Mouse (Mus musculus) lung, embryonic 16.5 days (tissue): Measurements from ENCODE around the gene Fmn2. TPM values are rescaled to one million over a fixed set of nuclear protein-coding genes. Genes with fewer than 3 reads are reported as not detected.

ENCODE experiments used
- ATAC-seq: fragments of 200-750 bp; cut with Nextera tagmentation; 2 replicates; pipeline ENCODE4 v1.8.0; 2017; ENCODE audit warnings: low read depth, mild to moderate bottlenecking, moderate library complexity
- H3K27ac ChIP-seq: fragments of 300-500 bp; sonication (generic); 2 replicates; pipeline ENCODE4 v1.5.1; 2014; ENCODE audit warnings: mild to moderate bottlenecking, control low read depth, low read length
- H3K27me3 ChIP-seq: fragments of 300-500 bp; sonication (generic); 2 replicates; pipeline ENCODE4 v1.6.1; 2014; ENCODE audit warnings: low read depth, low read length, mixed read lengths; ENCODE audit not compliant: control insufficient read depth, insufficient read depth
- H3K36me3 ChIP-seq: fragments of 300-500 bp; sonication (generic); 2 replicates; pipeline ENCODE4 v1.6.1; 2014; ENCODE audit warnings: low read length; ENCODE audit not compliant: control insufficient read depth, insufficient read depth
- H3K4me1 ChIP-seq: fragments of 300-500 bp; sonication (generic); replicated peaks from 2 replicates; pipeline ENCODE4 v1.6.1; 2014; ENCODE audit warnings: low read length, mixed read lengths; ENCODE audit not compliant: control insufficient read depth, insufficient read depth
- H3K4me2 ChIP-seq: fragments of 300-500 bp; sonication (generic); 2 replicates; pipeline ENCODE4 v1.6.1; 2014; ENCODE audit warnings: low read depth, low read length, control low read depth
- H3K4me3 ChIP-seq: fragments of 300-500 bp; sonication (generic); 2 replicates; pipeline ENCODE4 v1.5.1; 2014; ENCODE audit warnings: mild to moderate bottlenecking, low read length, control low read depth
- H3K9ac ChIP-seq: fragments of 300-500 bp; sonication (generic); 2 replicates; pipeline ENCODE4 v1.6.1; 2014; ENCODE audit warnings: low read length, control low read depth
- H3K9me3 ChIP-seq: fragments of 300-500 bp; sonication (generic); 2 replicates; pipeline ENCODE4 v1.6.1; 2016; ENCODE audit warnings: low read length; ENCODE audit not compliant: control insufficient read depth
- WGBS: fragments of 180-500 bp; shearing (Covaris S2); extraction: QIAGEN DNeasy Blood & Tissue Kit; methylation state at CpG from one replicate; pipeline ENCODE4 v1.1.7; 2014; 5-methylcytosine and 5-hydroxymethylcytosine counted together
- polyA plus RNA-seq: library from polyadenylated mRNA; unstranded; fragments of >200 nt; fragmentation: Nextera tagmentation; extraction: Ambion mirVana; gene quantifications from 2 replicates; pipeline ENCODE4 v1.2.1, GENCODE M21; 2015

Fmn2 gene
- polyA plus RNA-seq, 1 experiment from 2014 or later = 0.19 TPM

DNA sequence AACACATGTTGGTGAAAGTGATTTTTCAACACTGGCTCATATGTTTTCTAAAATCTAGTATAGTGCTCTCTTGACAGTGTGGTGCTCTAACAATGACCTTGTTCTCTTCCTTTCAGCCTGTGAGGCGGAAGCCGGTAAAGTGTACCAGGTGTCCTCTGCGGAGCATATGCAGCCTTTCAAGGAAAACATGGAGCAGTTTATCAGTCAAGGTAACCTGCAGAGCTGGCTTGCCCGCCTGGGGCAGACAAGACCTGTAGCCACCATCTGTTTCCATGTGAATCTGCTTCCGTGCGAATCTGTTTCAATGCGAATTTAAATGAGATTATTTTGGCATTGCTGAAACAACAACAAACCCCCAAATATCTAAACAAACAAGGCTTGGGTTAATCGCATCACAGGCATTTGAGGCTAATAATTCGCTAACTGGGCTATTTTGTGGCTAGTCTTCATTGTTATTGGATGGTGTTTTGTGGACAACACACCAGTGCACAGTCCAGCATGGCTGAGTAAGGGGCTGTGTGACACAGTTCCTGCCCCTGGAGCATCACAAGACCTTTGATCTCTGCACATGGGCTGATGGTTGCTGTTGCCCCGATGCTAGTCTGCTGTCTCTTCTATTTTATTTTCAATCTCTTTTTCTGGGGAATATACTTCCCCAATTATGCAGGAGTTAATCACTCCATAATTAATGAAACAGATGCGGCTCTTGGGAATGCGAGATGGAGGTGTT, 218.3 kb downstream of the Fmn2 start:
- 91% methylated on average over 12 of the region's 12 CpGs for WGBS
- Histone ChIP-seq H3K4me1 (no peaks in the 10 kb centered on the region), H3K4me3 (no peak overlapping the region), H3K9me3 (no peaks in the 10 kb centered on the region), H3K4me2 (no peak overlapping the region), H3K9ac (no peak overlapping the region), H3K36me3 (no peaks in the 10 kb centered on the region), H3K27ac (no peak overlapping the region), H3K27me3 (no peaks in the 10 kb centered on the region)
- no peak for ATAC-seq

DNA sequence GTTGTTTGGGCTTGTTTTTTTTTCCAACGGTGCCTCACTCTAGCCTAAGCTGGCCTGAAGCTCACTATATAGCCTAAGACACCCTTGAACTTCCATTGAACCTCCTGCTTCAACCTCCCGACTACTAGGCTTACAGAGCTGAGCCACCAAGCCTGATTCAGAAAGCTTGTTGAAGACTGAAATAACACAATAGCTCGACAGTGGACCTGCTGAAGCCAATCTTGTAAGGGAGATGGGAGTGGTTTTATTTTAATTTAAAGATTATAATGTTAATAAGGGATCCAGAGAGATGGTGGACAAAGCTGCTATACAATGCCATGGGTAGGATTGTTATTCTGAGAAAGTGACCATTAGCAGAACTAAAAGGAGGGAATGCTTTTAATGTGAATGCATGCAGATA, 227.1 kb downstream of the Fmn2 start:
- Histone ChIP-seq H3K4me2 (no peak overlapping the region), H3K27me3 (no peaks in the 10 kb centered on the region), H3K9me3 (no peaks in the 10 kb centered on the region), H3K9ac (no peak overlapping the region), H3K27ac (no peak overlapping the region), H3K36me3 (no peaks in the 10 kb centered on the region), H3K4me1 (no peaks in the 10 kb centered on the region), H3K4me3 (no peak overlapping the region)
- no peak for ATAC-seq
- WGBS = 73% methylated on average over 3 of the region's 3 CpGs

DNA sequence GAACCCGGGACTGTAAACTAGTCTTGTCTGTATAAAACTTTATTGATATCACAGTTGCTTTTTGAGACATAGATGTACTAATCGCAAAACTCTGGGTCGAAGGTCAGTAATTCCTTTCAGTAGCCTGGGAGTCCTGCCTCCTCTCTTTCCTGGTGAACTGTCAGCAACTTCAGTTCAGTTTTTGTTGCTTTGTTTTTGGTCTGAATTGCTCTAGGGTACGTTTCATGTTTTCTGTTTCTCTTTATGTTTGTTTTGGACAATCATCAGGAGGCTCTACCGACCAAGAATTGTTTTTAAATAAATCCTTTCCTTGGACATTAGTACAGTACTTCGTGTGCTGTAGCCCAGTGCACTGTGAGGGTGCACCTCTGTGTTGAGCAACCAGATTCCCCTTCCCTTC, 231.1 kb downstream of the Fmn2 start:
- Histone ChIP-seq H3K27ac (no peak overlapping the region), H3K36me3 (no peaks in the 10 kb centered on the region), H3K27me3 (no peaks in the 10 kb centered on the region), H3K9me3 (no peaks in the 10 kb centered on the region), H3K4me3 (no peak overlapping the region), H3K9ac (no peak overlapping the region), H3K4me1 (no peaks in the 10 kb centered on the region), H3K4me2 (no peak overlapping the region)
- WGBS = 66% methylated on average over 6 of the region's 6 CpGs
- no peak for ATAC-seq

DNA sequence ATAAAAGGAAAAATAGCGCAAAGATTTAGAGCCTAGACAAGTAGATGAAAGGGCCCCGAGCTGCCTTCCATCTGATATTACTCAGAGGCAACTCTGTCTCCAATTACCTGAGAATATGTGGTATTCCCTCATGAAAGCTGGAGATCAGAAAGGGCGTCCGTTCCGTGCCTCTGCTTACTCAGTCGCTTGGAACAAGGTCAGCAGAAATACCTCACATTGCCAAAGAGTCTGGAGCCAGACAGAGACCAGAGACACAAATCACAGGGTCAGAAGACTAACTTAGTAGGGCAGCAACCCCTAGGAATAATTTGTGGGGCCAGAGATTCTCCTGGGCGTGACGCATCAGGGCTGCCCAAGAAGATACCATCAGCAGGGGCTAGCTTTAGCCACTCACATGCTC, 237.3 kb downstream of the Fmn2 start:
- Histone ChIP-seq H3K4me1 (no peaks in the 10 kb centered on the region), H3K27ac (no peak overlapping the region), H3K9ac (no peak overlapping the region), H3K36me3 (no peaks in the 10 kb centered on the region), H3K9me3 (no peaks in the 10 kb centered on the region), H3K4me2 (no peak overlapping the region), H3K27me3 (no peaks in the 10 kb centered on the region), H3K4me3 (no peak overlapping the region)
- WGBS = 78% methylated on average over 8 of the region's 8 CpGs
- ATAC-seq = no peak

DNA sequence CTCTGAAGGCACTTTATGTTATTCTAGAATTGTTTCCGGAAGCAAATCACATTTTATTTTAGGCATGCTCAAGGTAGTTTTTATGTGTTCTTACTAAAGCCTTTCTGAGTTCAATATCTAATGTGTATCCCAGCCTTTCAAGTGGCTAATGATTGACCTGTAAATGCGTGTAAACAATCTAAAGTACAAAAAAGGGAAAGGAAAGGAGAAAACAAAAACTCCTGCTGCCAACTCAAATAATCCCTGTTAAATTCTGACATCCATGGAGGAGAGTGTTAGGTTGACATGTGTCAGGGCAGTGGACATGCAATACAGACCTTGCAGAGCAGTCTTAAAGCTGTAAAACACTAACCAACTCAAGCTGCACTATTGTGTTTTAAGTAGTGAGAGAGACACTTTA, 241.0 kb downstream of the Fmn2 start:
- Histone ChIP-seq H3K27me3 (no peaks in the 10 kb centered on the region), H3K4me1 (no peaks in the 10 kb centered on the region), H3K4me3 (no peak overlapping the region), H3K9ac (no peak overlapping the region), H3K9me3 (no peaks in the 10 kb centered on the region), H3K4me2 (no peak overlapping the region), H3K36me3 (no peaks in the 10 kb centered on the region), H3K27ac (no peak overlapping the region)
- WGBS = 63% methylated on average over 2 of the region's 2 CpGs
- ATAC-seq = no peak

DNA sequence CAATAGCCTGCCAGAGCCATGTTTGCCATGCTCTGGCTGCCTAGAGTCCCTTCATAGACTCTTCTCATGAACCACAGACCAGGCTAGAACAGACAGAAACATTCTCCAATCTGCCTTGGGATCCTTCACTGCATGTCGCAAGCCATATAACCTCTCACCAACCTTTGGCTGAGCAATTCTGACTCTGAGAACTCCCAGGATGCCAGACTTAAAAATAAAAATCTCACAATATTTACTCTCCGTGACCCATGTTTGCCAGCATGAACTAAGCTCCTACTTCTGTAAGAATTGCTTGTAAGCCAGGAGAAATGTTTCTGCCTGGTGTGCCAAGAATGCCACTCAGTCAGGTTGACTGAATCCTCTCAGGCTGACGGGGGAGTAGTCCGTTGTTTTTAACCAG, 246.9 kb downstream of the Fmn2 start:
- ATAC-seq = no peak
- WGBS = 64% methylated on average over 4 of the region's 4 CpGs

DNA sequence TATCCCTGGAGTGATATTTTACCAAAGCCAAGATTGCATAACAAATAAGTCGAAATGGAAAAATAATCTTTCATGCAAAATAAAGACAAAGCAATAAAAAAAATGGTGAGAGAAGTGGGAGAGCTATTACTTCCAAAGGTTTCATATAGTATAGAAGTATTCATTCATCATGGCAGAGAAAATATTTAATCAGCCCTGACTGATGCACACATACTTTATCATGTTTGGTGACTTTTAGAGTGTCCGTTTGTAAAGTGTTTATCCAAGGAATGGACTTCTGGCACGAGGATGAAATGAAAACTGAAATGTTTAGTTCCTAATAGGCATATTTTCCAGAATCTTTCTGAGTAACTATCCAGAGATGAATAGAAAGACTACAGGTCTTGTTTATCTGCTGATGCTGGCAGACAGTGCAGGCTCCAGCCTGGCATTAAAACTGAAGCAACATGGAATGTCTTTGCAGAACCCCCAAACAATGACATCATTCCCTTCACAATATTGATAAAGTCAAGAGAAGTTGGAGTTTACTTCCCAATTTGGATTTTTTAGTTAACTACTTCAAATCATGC, 249.4 kb downstream of the Fmn2 start:
- H3K36me3 ChIP-seq = no peaks in the 10 kb centered on the region
- 0 out of 2 replicates have a peak, but pooled peaks cover 3% of the 10 kb centered on the region for H3K4me1 ChIP-seq
- no peak overlapping the region for H3K4me2 ChIP-seq
- no peak overlapping the region for H3K27ac ChIP-seq
- WGBS = 16% methylated on average over 3 of the region's 3 CpGs
- H3K9me3 ChIP-seq = no peaks in the 10 kb centered on the region
- peak; percentile 70; the same call in 1 of the 2 replicates for ATAC-seq
- no peak overlapping the region for H3K4me3 ChIP-seq
- no peak overlapping the region for H3K9ac ChIP-seq
- no peaks in the 10 kb centered on the region for H3K27me3 ChIP-seq

More for the DNA sequence above, 246.9 kb downstream of the Fmn2 start:
- Histone ChIP-seq H3K27ac (no peak overlapping the region), H3K27me3 (no peaks in the 10 kb centered on the region), H3K4me3 (no peak overlapping the region), H3K9me3 (no peaks in the 10 kb centered on the region), H3K4me1 (0 out of 2 replicates have a peak, but pooled peaks cover 3% of the 10 kb centered on the region), H3K36me3 (no peaks in the 10 kb centered on the region), H3K4me2 (no peak overlapping the region), H3K9ac (no peak overlapping the region)

DNA sequence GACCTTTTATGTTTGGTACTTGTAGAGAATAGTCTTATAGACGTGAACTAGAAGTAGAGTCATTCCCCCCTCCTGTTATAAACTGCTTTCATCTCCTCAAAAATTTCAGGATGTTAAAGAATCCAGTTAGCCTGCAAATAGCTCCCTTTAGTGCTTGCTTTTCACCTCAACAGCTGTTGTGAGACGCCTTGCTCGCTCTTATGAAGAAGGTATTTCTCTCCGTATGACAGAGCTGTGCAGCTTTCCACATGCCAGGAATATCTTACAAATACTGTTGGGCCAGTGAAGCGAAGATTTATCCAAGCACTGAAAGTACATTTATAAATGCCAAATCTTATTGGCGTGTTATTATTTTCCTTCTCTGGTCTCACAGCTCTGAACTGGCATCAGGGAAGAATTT, 257.7 kb downstream of the Fmn2 start:
- no peaks in the 10 kb centered on the region for H3K4me1 ChIP-seq
- no peaks in the 10 kb centered on the region for H3K27me3 ChIP-seq
- no peak overlapping the region for H3K4me3 ChIP-seq
- no peak overlapping the region for H3K27ac ChIP-seq
- ATAC-seq = no peak
- H3K36me3 ChIP-seq = no peaks in the 10 kb centered on the region
- H3K4me2 ChIP-seq = no peak overlapping the region
- no peaks in the 10 kb centered on the region for H3K9me3 ChIP-seq
- WGBS = 59% methylated on average over 6 of the region's 6 CpGs
- H3K9ac ChIP-seq = no peak overlapping the region

DNA sequence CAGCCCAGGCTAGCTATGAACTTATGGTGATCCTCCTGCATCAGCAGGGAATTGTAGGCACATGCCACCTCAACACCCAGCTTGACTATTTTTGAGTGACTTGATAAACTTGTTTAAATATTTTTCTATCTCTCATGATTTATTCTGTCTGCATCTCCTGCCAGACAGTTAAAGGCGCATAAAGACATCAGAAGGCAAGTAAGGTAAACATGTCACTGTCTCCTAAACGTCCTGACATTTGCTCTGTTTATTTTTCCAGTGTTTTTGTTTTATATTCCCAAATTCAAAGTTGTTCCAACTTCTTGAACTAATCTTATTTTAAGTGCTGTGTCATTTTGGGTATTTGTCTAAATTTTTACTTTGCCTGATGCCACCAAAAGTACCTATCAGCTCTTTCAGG, 264.1 kb downstream of the Fmn2 start:
- no peak overlapping the region for H3K4me2 ChIP-seq

More for the DNA sequence above, 264.1 kb downstream of the Fmn2 start:
- H3K9me3 ChIP-seq = no peaks in the 10 kb centered on the region
- peak; percentile 60; the same call in 1 of the 2 replicates for ATAC-seq
- 18% methylated on average over 2 of the region's 2 CpGs for WGBS
- H3K36me3 ChIP-seq = no peaks in the 10 kb centered on the region
- H3K27me3 ChIP-seq = no peaks in the 10 kb centered on the region
- H3K4me3 ChIP-seq = no peak overlapping the region
- 0 out of 2 replicates have a peak overlapping the region, but pooled peaks have one; percentile 20 for H3K27ac ChIP-seq
- H3K9ac ChIP-seq = no peak overlapping the region
- no peaks in the 10 kb centered on the region for H3K4me1 ChIP-seq
